Mouse (Mus musculus): ENCODE data around the gene Crip3. TPM values are rescaled to one million over a fixed set of nuclear protein-coding genes. Genes with fewer than 3 reads are reported as not detected.

Crip3 gene
- polyA plus RNA-seq, 1 experiment from 2014 or later: 0.24 TPM

DNA sequence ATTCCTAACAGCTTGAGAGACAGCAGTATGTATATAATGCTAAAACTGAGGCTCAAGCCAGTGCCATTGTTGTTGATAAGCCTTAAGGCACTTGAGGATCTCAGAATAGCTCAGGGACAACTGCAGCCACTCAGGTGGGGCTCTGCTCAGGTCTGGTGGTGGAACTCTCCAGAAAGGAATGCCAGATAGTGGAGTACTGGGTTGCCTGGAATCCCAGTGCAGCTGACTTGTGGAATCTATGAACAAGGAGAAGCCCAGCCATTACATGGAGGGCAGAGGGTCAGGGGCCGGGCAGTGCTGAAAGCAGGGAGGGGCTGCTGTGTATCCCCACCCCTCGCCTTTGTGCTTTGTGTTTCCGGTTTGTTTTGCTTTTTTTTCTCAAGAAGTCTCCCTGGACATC lies 29.7 kb downstream of the Crip3 start:
- Histone ChIP-seq H3K9ac (ENCODE audit: low read length) (no peak overlapping the region), H3K27ac (replicated peaks) (no peak overlapping the region), H3K36me3 (ENCODE audit: control insufficient read depth, insufficient read depth, low read length) (no peaks in the 10 kb centered on the region), H3K27me3 (ENCODE audit: control insufficient read depth, insufficient read depth, low read length) (no peaks in the 10 kb centered on the region; the same call in 1 of the 2 replicates), H3K4me2 (replicated peaks; ENCODE audit: low read depth) (no peak overlapping the region), H3K4me3 (ENCODE audit: low read depth, low read length) (no peak overlapping the region), H3K9me3 (ENCODE audit: control insufficient read depth, low read length) (no peaks in the 10 kb centered on the region), H3K4me1 (replicated peaks; ENCODE audit: control insufficient read depth, insufficient read depth) (peaks cover 5% of the 10 kb centered on the region; the same call in 1 of the 2 replicates)
- no peak for DNase-seq (ENCODE audit: low spot score)
- 26% methylated on average over 3 of the region's 3 CpGs for WGBS
- no peak for TF ChIP-seq CTCF (IDR thresholded peaks at IDR 0.05; ENCODE audit: low read depth)
- TF ChIP-seq EP300 (optimal IDR thresholded peaks at IDR 0.05): no peak
- no peak for ATAC-seq (ENCODE audit: low FRiP score, low TSS enrichment)

DNA sequence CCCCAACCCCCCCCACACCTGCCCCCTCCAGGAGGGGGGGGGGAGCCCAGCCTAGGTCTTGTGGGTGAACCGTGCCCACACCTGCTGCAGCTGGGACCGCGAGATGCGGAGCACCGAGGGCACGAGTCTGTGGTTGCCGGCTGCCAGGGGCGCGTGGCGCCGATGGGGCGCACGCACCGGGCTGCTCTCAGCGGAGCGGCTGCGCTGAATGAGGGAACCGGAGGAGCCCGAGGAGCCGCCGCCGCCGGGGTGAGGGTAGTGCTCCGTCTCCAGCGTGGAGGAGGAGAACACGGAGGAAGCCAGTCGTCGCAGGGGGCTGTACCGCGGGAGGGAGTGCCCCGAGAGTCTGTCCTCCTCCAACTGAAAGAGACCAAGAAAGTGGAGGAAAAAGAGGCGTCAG lies 31.9 kb downstream of the Crip3 start:
- no peak overlapping the region for H3K9ac ChIP-seq (ENCODE audit: low read length)

GRCm38 (mm10) chr17:46461347-46461746 lies 32.6 kb downstream of the Crip3 start:
- Histone ChIP-seq H3K36me3 (ENCODE audit: control insufficient read depth, insufficient read depth, low read length) (no peaks in the 10 kb centered on the region), H3K9ac (ENCODE audit: low read length) (no peak overlapping the region), H3K4me1 (replicated peaks; ENCODE audit: control insufficient read depth, insufficient read depth) (no peaks in the 10 kb centered on the region), H3K27ac (replicated peaks) (no peak overlapping the region), H3K9me3 (ENCODE audit: control insufficient read depth, low read length) (no peaks in the 10 kb centered on the region), H3K4me2 (replicated peaks; ENCODE audit: low read depth) (peak overlapping the region; percentile 56), H3K27me3 (ENCODE audit: control insufficient read depth, insufficient read depth, low read length) (no peaks in the 10 kb centered on the region; the same call in 1 of the 2 replicates), H3K4me3 (ENCODE audit: low read depth, low read length) (peak overlapping the region; percentile 31; the same call in 1 of the 2 replicates)
- ATAC-seq (ENCODE audit: low FRiP score, low TSS enrichment) (no peak), DNase-seq (ENCODE audit: low spot score) (no peak)
- TF ChIP-seq EP300 (optimal IDR thresholded peaks at IDR 0.05): no peak
- peak; percentile 48 for TF ChIP-seq CTCF (IDR thresholded peaks at IDR 0.05; ENCODE audit: low read depth)
- 15% methylated on average over 8 of the region's 8 CpGs for WGBS

More for the DNA sequence above, 31.9 kb downstream of the Crip3 start:
- peak overlapping the region; percentile 31 for H3K4me3 ChIP-seq (ENCODE audit: low read depth, low read length)
- no peak overlapping the region for H3K27ac ChIP-seq (replicated peaks)
- no peak for DNase-seq (ENCODE audit: low spot score)
- H3K9me3 ChIP-seq (ENCODE audit: control insufficient read depth, low read length): no peaks in the 10 kb centered on the region
- H3K27me3 ChIP-seq (ENCODE audit: control insufficient read depth, insufficient read depth, low read length): no peaks in the 10 kb centered on the region; the same call in 1 of the 2 replicates
- H3K4me2 ChIP-seq (replicated peaks; ENCODE audit: low read depth): peak overlapping the region; percentile 56
- TF ChIP-seq EP300 (optimal IDR thresholded peaks at IDR 0.05) (no peak), CTCF (IDR thresholded peaks at IDR 0.05; ENCODE audit: low read depth) (no peak)
- H3K4me1 ChIP-seq (replicated peaks; ENCODE audit: control insufficient read depth, insufficient read depth): no peaks in the 10 kb centered on the region
- no peaks in the 10 kb centered on the region for H3K36me3 ChIP-seq (ENCODE audit: control insufficient read depth, insufficient read depth, low read length)
- no peak for ATAC-seq (ENCODE audit: low FRiP score, low TSS enrichment)
- WGBS: under 1% methylated on average over 32 of the region's 32 CpGs

DNA sequence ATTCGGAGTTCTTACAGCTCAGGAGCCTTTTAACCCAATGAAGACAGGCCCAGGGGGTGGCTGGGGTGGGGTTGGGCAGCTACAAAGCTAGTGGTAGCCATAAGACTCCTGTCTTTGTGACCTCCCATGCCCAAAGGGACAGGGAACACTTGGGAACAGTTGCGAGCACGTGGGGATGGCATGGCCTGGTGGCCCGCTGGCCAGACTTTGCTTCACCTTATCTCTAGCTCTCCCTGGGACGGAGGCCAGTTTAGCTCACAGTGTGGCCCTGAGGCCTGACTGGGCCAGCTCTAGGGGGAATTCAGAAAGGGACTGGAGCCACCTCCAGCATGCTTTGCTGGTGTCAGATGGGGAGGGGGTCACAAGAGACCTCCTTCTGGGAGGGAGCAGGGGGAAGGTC lies 33.5 kb downstream of the Crip3 start:
- H3K36me3 ChIP-seq (ENCODE audit: control insufficient read depth, insufficient read depth, low read length): no peaks in the 10 kb centered on the region
- no peaks in the 10 kb centered on the region for H3K9me3 ChIP-seq (ENCODE audit: control insufficient read depth, low read length)
- 68% methylated on average over 5 of the region's 5 CpGs for WGBS
- no peaks in the 10 kb centered on the region for H3K27me3 ChIP-seq (ENCODE audit: control insufficient read depth, insufficient read depth, low read length)
- ATAC-seq (ENCODE audit: low FRiP score, low TSS enrichment): no peak
- no peak overlapping the region for H3K4me3 ChIP-seq (ENCODE audit: low read depth, low read length)
- H3K4me1 ChIP-seq (replicated peaks; ENCODE audit: control insufficient read depth, insufficient read depth): no peaks in the 10 kb centered on the region
- no peak for DNase-seq (ENCODE audit: low spot score)
- H3K9ac ChIP-seq (ENCODE audit: low read length): no peak overlapping the region
- no peak overlapping the region for H3K4me2 ChIP-seq (replicated peaks; ENCODE audit: low read depth)
- no peak for TF ChIP-seq CTCF (IDR thresholded peaks at IDR 0.05; ENCODE audit: low read depth)
- no peak for TF ChIP-seq EP300 (optimal IDR thresholded peaks at IDR 0.05)
- no peak overlapping the region for H3K27ac ChIP-seq (replicated peaks)

DNA sequence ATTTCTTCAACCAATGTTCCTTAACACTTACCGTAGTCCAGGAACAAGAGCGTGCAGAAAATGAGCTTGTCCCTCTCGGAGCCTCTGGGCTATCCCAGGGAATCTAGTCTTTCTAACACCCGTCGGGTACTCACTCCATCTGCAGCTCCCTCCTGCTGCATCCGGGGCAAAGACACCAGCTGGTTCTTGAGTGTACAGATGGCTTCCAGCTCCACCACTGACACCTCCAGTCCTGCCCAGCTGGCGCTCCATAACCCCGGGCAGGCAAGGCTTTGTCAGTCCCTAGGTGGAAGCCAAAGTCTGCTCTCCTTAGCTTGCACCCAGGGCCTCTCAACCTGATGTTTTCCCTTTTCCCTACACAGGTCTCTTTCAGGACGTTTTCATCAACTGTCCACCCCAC lies 39.1 kb downstream of the Crip3 start:
- H3K4me2 ChIP-seq (replicated peaks; ENCODE audit: low read depth): no peak overlapping the region
- TF ChIP-seq CTCF (IDR thresholded peaks at IDR 0.05; ENCODE audit: low read depth) (no peak), EP300 (optimal IDR thresholded peaks at IDR 0.05) (no peak)
- H3K4me3 ChIP-seq (ENCODE audit: low read depth, low read length): no peak overlapping the region
- H3K27me3 ChIP-seq (ENCODE audit: control insufficient read depth, insufficient read depth, low read length): no peaks in the 10 kb centered on the region
- no peaks in the 10 kb centered on the region for H3K9me3 ChIP-seq (ENCODE audit: control insufficient read depth, low read length)
- no peak overlapping the region for H3K9ac ChIP-seq (ENCODE audit: low read length)
- H3K4me1 ChIP-seq (replicated peaks; ENCODE audit: control insufficient read depth, insufficient read depth): no peaks in the 10 kb centered on the region
- ATAC-seq (ENCODE audit: low FRiP score, low TSS enrichment): no peak
- DNase-seq (ENCODE audit: low spot score): no peak
- H3K36me3 ChIP-seq (ENCODE audit: control insufficient read depth, insufficient read depth, low read length): no peaks in the 10 kb centered on the region
- 67% methylated on average over 9 of the region's 9 CpGs for WGBS
- H3K27ac ChIP-seq (replicated peaks): no peak overlapping the region

DNA sequence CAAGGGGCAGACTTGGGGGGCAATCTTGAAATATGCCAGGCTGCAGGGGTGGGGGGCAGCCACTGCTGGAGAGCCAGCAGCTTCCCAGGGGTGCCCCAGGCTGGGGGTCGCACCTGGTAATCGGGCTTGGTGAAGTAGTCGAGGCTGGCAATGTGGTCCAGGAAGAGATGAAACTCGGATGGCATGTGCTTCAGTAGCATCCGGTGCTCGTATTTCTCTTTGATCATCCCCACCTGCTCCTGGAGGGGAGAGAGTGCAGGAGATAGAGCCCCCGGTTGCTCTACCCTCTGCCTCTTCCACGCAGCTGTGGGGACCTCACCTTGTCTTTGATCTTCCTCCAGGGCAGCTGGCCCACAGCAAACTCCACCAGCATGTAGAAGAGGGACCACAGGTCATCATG lies 47.9 kb downstream of the Crip3 start:
- TF ChIP-seq EP300 (optimal IDR thresholded peaks at IDR 0.05) (no peak), CTCF (IDR thresholded peaks at IDR 0.05; ENCODE audit: low read depth) (no peak)
- H3K36me3 ChIP-seq (ENCODE audit: control insufficient read depth, insufficient read depth, low read length): no peaks in the 10 kb centered on the region
- no peaks in the 10 kb centered on the region for H3K27me3 ChIP-seq (ENCODE audit: control insufficient read depth, insufficient read depth, low read length)
- DNase-seq (ENCODE audit: low spot score) (no peak), ATAC-seq (ENCODE audit: low FRiP score, low TSS enrichment) (no peak)
- no peaks in the 10 kb centered on the region for H3K4me1 ChIP-seq (replicated peaks; ENCODE audit: control insufficient read depth, insufficient read depth)
- 61% methylated on average over 8 of the region's 8 CpGs for WGBS
- no peak overlapping the region for H3K9ac ChIP-seq (ENCODE audit: low read length)
- no peak overlapping the region for H3K4me3 ChIP-seq (ENCODE audit: low read depth, low read length)
- no peaks in the 10 kb centered on the region for H3K9me3 ChIP-seq (ENCODE audit: control insufficient read depth, low read length)
- no peak overlapping the region for H3K27ac ChIP-seq (replicated peaks)
- H3K4me2 ChIP-seq (replicated peaks; ENCODE audit: low read depth): no peak overlapping the region
